ENCODE assay signal across 8 mouse cellular contexts in the genomic region with DNA sequence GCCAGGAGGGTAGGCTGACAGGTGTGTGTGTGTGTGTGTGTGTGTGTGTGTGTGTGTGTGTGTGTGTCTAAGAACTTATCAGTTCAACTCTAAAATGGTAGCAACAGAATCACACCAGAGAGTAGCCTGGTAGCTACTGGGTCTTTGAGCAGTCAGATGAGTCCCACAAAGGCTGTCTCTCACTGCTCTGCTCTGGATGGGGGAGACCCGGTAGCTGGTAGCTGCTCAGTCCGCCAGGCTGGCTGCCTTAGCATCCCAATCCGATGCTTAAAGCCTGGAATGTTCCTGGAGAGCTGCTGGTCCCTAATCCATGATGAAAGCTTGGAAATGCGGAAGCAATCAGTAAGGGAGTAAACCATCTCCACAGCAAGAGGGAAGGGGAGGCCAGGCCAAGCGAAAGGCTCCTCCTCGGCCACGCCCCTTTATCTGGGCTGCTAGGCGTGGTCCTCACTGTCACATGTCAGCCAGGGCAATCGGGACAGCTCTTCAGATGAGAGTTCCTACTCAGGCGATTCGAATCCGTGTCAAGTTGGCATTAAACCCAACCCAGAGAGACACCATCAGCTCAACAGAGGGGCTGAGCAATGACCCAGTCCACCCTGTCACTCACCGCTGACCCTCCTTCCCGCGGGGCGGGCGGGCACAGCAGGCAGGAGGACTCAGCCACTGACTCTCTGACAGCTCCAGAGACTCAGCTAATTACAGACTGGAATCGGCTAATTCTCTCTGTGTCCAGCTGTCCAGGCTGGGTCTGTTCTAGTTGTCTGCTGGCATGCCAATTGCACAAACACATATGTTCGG. TPM values are rescaled to one million over a fixed set of nuclear protein-coding genes. Genes with fewer than 3 reads are reported as not detected.
DNase-seq lines count a peak whose midpoint lies in the region; ATAC-seq and TF ChIP-seq lines count a peak whose summit lies in the region.

No protein-coding gene starts in this region.

- WGBS in intestine, embryonic 16.5 days: 7% methylated on average over 19 of the region's 19 CpGs
- 9% methylated on average over 19 of the region's 19 CpGs for WGBS in lung, adult 2 months
- 8% methylated on average over 19 of the region's 19 CpGs for WGBS in neural tube, embryonic 15.5 days

- peaks cover 20% of the 10 kb centered on the region; the same call in 1 of the 2 replicates for H3K4me1 ChIP-seq in intestine, embryonic 16.5 days (ENCODE audit: control insufficient read depth, insufficient read depth, low read length)
- peaks cover 3% of the 10 kb centered on the region; the same call in 1 of the 2 replicates for H3K4me1 ChIP-seq in lung, adult 2 months (ENCODE audit: control insufficient read depth, insufficient read depth, low read length)
- H3K4me1 ChIP-seq in neural tube, embryonic 15.5 days: peaks cover 30% of the 10 kb centered on the region

- no peak for TF ChIP-seq CTCF in lung, adult 2 months (IDR thresholded peaks at IDR 0.05; ENCODE audit: insufficient read depth, low read length)

- peak overlapping the region; percentile 62 for H3K4me2 ChIP-seq in intestine, embryonic 16.5 days (ENCODE audit: low read depth, low read length)
- H3K4me2 ChIP-seq in neural tube, embryonic 15.5 days: peak overlapping the region; percentile 52

- DNase-seq in cerebellum, postnatal 10 days: peak; percentile 45 to 57
- no peak for DNase-seq in cerebellum, postnatal 36 days
- DNase-seq in embryo, embryonic 11 days: peak; percentile 80
- peak; percentile 98 for DNase-seq in heart, adult 11 months
- DNase-seq in lung, adult 2 months: peak; percentile 65

- no peaks in the 10 kb centered on the region for H3K36me3 ChIP-seq in intestine, embryonic 16.5 days (ENCODE audit: control insufficient read depth, insufficient read depth, low read length)
- H3K36me3 ChIP-seq in neural tube, embryonic 15.5 days: no peaks in the 10 kb centered on the region

- peak overlapping the region; percentile 50 for H3K9ac ChIP-seq in intestine, embryonic 16.5 days (ENCODE audit: low read depth, low read length)
- H3K9ac ChIP-seq in neural tube, embryonic 15.5 days (replicated peaks): peak overlapping the region; percentile 17; the same call in 1 of the 2 replicates

- H3K9me3 ChIP-seq in intestine, embryonic 16.5 days (ENCODE audit: control insufficient read depth, low read length): no peaks in the 10 kb centered on the region
- no peaks in the 10 kb centered on the region for H3K9me3 ChIP-seq in neural tube, embryonic 15.5 days (replicated peaks)

- H3K4me3 ChIP-seq in intestine, embryonic 16.5 days (ENCODE audit: low read length): peak overlapping the region; percentile 39
- H3K4me3 ChIP-seq in lung, adult 2 months (replicated peaks; ENCODE audit: extremely low read depth, low read depth, low read length): peak overlapping the region; percentile 44
- H3K4me3 ChIP-seq in neural tube, embryonic 15.5 days (replicated peaks): peak overlapping the region; percentile 24; the same call in 1 of the 2 replicates

- no peak for TF ChIP-seq POLR2A in lung, adult 2 months (IDR thresholded peaks at IDR 0.05; ENCODE audit: borderline replicate concordance, extremely low read depth, low read depth, low read length)

- H3K27me3 ChIP-seq in intestine, embryonic 16.5 days (replicated peaks; ENCODE audit: control insufficient read depth, insufficient read depth, low read length): no peaks in the 10 kb centered on the region
- no peaks in the 10 kb centered on the region; the same call in 1 of the 2 replicates for H3K27me3 ChIP-seq in neural tube, embryonic 15.5 days (replicated peaks)

- ATAC-seq in intestine, embryonic 16.5 days: peak; percentile 91
- ATAC-seq in neural tube, embryonic 15.5 days (ENCODE audit: low FRiP score): no peak; the same call in 1 of the 2 replicates
- ATAC-seq in cerebellum, adult (ENCODE audit: insufficient number of reproducible peaks, low FRiP score, low TSS enrichment): no peak

- H3K27ac ChIP-seq in intestine, embryonic 16.5 days (ENCODE audit: low read length): 0 out of 2 replicates have a peak overlapping the region, but pooled peaks have one; percentile 24
- H3K27ac ChIP-seq in neural tube, embryonic 15.5 days (replicated peaks): no peak overlapping the region

RNA-seq across cellular contexts. Expression of a gene that starts 29.9 kb away (rescaled TPM):
- 4.5 and 5.2 TPM in 2 replicates for polyA plus RNA-seq in intestine, embryonic 16.5 days (2015; fragmentation: Nextera tagmentation; extraction: Ambion mirVana)
- polyA plus RNA-seq in lung, adult 2 months (2012; rRNA removed): 5.5 and 6.3 TPM in 2 replicates
- polyA plus RNA-seq in neural tube, embryonic 15.5 days (2015; fragmentation: Nextera tagmentation; extraction: Ambion mirVana): 7.0 and 7.1 TPM in 2 replicates

Comparison
In these comparisons a context has a peak if more than half of its experiments do, and no peak if none do; other contexts are left out.
1. DNase-seq: peak in cerebellum, postnatal 10 days (2 of 2), embryo, embryonic 11 days (single experiment), heart, adult 11 months (single experiment) and lung, adult 2 months (single experiment); none in cerebellum, postnatal 36 days (0 of 2).
2. Peak in every context shown above with its lines, with median percentiles within 50 percentile points of each other: H3K4me3 ChIP-seq.